Mouse (Mus musculus): Measurements from ENCODE around the gene Xrcc4. TPM values are rescaled to one million over a fixed set of nuclear protein-coding genes. Genes with fewer than 3 reads are reported as not detected.

Xrcc4 gene
- polyA plus RNA-seq, 1 experiment from 2014 or later: 16.9 TPM

GRCm38 (mm10) chr13:89854139-89854538 lies 235.3 kb downstream of the Xrcc4 start:
- no peaks in the 10 kb centered on the region for H3K27me3 ChIP-seq
- no peak overlapping the region for H3K4me3 ChIP-seq
- no peak overlapping the region for H3K9ac ChIP-seq (replicated peaks)
- no peak for ATAC-seq (replicated peaks)
- H3K4me2 ChIP-seq (replicated peaks): no peak overlapping the region
- no peaks in the 10 kb centered on the region for H3K4me1 ChIP-seq
- no peak overlapping the region for H3K27ac ChIP-seq (replicated peaks)
- no peaks in the 10 kb centered on the region for H3K9me3 ChIP-seq
- H3K36me3 ChIP-seq: no peaks in the 10 kb centered on the region
- 87% methylated on average over 5 of the region's 5 CpGs for WGBS

GRCm38 (mm10) chr13:89850746-89851145 lies 238.7 kb downstream of the Xrcc4 start:
- Histone ChIP-seq H3K4me1 (no peaks in the 10 kb centered on the region), H3K4me3 (no peak overlapping the region), H3K4me2 (replicated peaks) (no peak overlapping the region), H3K9ac (replicated peaks) (no peak overlapping the region), H3K27ac (replicated peaks) (no peak overlapping the region), H3K27me3 (no peaks in the 10 kb centered on the region), H3K9me3 (no peaks in the 10 kb centered on the region), H3K36me3 (no peaks in the 10 kb centered on the region)
- ATAC-seq (replicated peaks): no peak
- WGBS: 92% methylated on average over 2 of the region's 2 CpGs

GRCm38 (mm10) chr13:89849955-89850354 lies 239.5 kb downstream of the Xrcc4 start:
- Histone ChIP-seq H3K4me3 (no peak overlapping the region), H3K36me3 (no peaks in the 10 kb centered on the region), H3K4me1 (no peaks in the 10 kb centered on the region), H3K9ac (replicated peaks) (no peak overlapping the region), H3K9me3 (no peaks in the 10 kb centered on the region), H3K4me2 (replicated peaks) (no peak overlapping the region), H3K27ac (replicated peaks) (no peak overlapping the region), H3K27me3 (no peaks in the 10 kb centered on the region)
- WGBS: 90% methylated on average over 1 of the region's 1 CpGs
- ATAC-seq (replicated peaks): no peak

- Histone ChIP-seq H3K4me1 (no peaks in the 10 kb centered on the region), H3K9ac (replicated peaks) (no peak overlapping the region), H3K9me3 (no peaks in the 10 kb centered on the region), H3K27me3 (no peaks in the 10 kb centered on the region), H3K36me3 (no peaks in the 10 kb centered on the region), H3K4me3 (no peak overlapping the region), H3K27ac (replicated peaks) (no peak overlapping the region), H3K4me2 (replicated peaks) (no peak overlapping the region)
- ATAC-seq (replicated peaks): no peak
- WGBS: 93% methylated on average over 3 of the region's 3 CpGs
Measured at GRCm38 (mm10) chr13:89838635-89839034, 250.8 kb downstream of the Xrcc4 start.

- no peak overlapping the region for H3K4me3 ChIP-seq
- H3K4me2 ChIP-seq (replicated peaks): no peak overlapping the region
- no peak overlapping the region for H3K9ac ChIP-seq (replicated peaks)
- H3K27me3 ChIP-seq: no peaks in the 10 kb centered on the region
- no peak for ATAC-seq (replicated peaks)
- H3K9me3 ChIP-seq: no peaks in the 10 kb centered on the region
- no peaks in the 10 kb centered on the region for H3K4me1 ChIP-seq
- H3K27ac ChIP-seq (replicated peaks): no peak overlapping the region
- H3K36me3 ChIP-seq: no peaks in the 10 kb centered on the region
- WGBS: 58% methylated on average over 3 of the region's 3 CpGs
Measured at GRCm38 (mm10) chr13:89834485-89834884, 254.9 kb downstream of the Xrcc4 start.

GRCm38 (mm10) chr13:89833053-89833670 lies 256.2 kb downstream of the Xrcc4 start:
- Histone ChIP-seq H3K9me3 (no peaks in the 10 kb centered on the region), H3K4me1 (no peaks in the 10 kb centered on the region), H3K9ac (replicated peaks) (no peak overlapping the region), H3K4me2 (replicated peaks) (no peak overlapping the region), H3K27ac (replicated peaks) (no peak overlapping the region), H3K36me3 (no peaks in the 10 kb centered on the region), H3K27me3 (no peaks in the 10 kb centered on the region), H3K4me3 (no peak overlapping the region)
- no peak for ATAC-seq (replicated peaks)
- 69% methylated on average over 2 of the region's 2 CpGs for WGBS

- H3K27ac ChIP-seq (replicated peaks): no peak overlapping the region
- no peak overlapping the region for H3K9ac ChIP-seq (replicated peaks)
- H3K27me3 ChIP-seq: no peaks in the 10 kb centered on the region
- H3K4me3 ChIP-seq: no peak overlapping the region
- no peak for ATAC-seq (replicated peaks)
- WGBS: 13% methylated on average over 3 of the region's 3 CpGs
- no peaks in the 10 kb centered on the region for H3K4me1 ChIP-seq
- no peaks in the 10 kb centered on the region for H3K36me3 ChIP-seq
- no peaks in the 10 kb centered on the region for H3K9me3 ChIP-seq
- H3K4me2 ChIP-seq (replicated peaks): no peak overlapping the region
Measured at GRCm38 (mm10) chr13:89828429-89828970, 260.9 kb downstream of the Xrcc4 start.

GRCm38 (mm10) chr13:89827838-89828237 lies 261.6 kb downstream of the Xrcc4 start:
- Histone ChIP-seq H3K4me1 (no peaks in the 10 kb centered on the region), H3K9ac (replicated peaks) (no peak overlapping the region), H3K4me3 (no peak overlapping the region), H3K27me3 (no peaks in the 10 kb centered on the region), H3K36me3 (no peaks in the 10 kb centered on the region), H3K4me2 (replicated peaks) (no peak overlapping the region), H3K9me3 (no peaks in the 10 kb centered on the region), H3K27ac (replicated peaks) (no peak overlapping the region)
- WGBS: 85% methylated on average over 2 of the region's 2 CpGs
- ATAC-seq (replicated peaks): no peak

GRCm38 (mm10) chr13:89814543-89814942 lies 274.9 kb downstream of the Xrcc4 start:
- no peak overlapping the region for H3K4me3 ChIP-seq
- 22% methylated on average over 2 of the region's 2 CpGs for WGBS
- no peaks in the 10 kb centered on the region for H3K9me3 ChIP-seq
- H3K4me1 ChIP-seq: no peaks in the 10 kb centered on the region
- H3K4me2 ChIP-seq (replicated peaks): no peak overlapping the region
- no peak overlapping the region for H3K9ac ChIP-seq (replicated peaks)
- no peaks in the 10 kb centered on the region for H3K27me3 ChIP-seq
- H3K27ac ChIP-seq (replicated peaks): no peak overlapping the region
- no peaks in the 10 kb centered on the region for H3K36me3 ChIP-seq
- ATAC-seq (replicated peaks): no peak

GRCm38 (mm10) chr13:89812169-89812568 lies 277.2 kb downstream of the Xrcc4 start:
- H3K36me3 ChIP-seq: no peaks in the 10 kb centered on the region
- no peak overlapping the region for H3K9ac ChIP-seq (replicated peaks)
- no peaks in the 10 kb centered on the region for H3K27me3 ChIP-seq
- no peaks in the 10 kb centered on the region for H3K9me3 ChIP-seq
- ATAC-seq (replicated peaks): no peak
- H3K4me3 ChIP-seq: no peak overlapping the region
- no peak overlapping the region for H3K4me2 ChIP-seq (replicated peaks)
- no peaks in the 10 kb centered on the region for H3K4me1 ChIP-seq
- H3K27ac ChIP-seq (replicated peaks): no peak overlapping the region
- 95% methylated on average over 2 of the region's 2 CpGs for WGBS

GRCm38 (mm10) chr13:89809024-89809423 lies 280.4 kb downstream of the Xrcc4 start:
- H3K4me2 ChIP-seq (replicated peaks): no peak overlapping the region
- no peaks in the 10 kb centered on the region for H3K27me3 ChIP-seq
- no peaks in the 10 kb centered on the region for H3K9me3 ChIP-seq
- H3K36me3 ChIP-seq: no peaks in the 10 kb centered on the region
- H3K27ac ChIP-seq (replicated peaks): no peak overlapping the region
- H3K4me3 ChIP-seq: no peak overlapping the region
- no peak overlapping the region for H3K9ac ChIP-seq (replicated peaks)
- no peaks in the 10 kb centered on the region for H3K4me1 ChIP-seq
- ATAC-seq (replicated peaks): no peak

GRCm38 (mm10) chr13:89801901-89802300 lies 287.5 kb downstream of the Xrcc4 start:
- H3K4me3 ChIP-seq: no peak overlapping the region
- H3K9ac ChIP-seq (replicated peaks): no peak overlapping the region
- H3K36me3 ChIP-seq: no peaks in the 10 kb centered on the region
- H3K27me3 ChIP-seq: no peaks in the 10 kb centered on the region
- ATAC-seq (replicated peaks): no peak
- peaks cover 8% of the 10 kb centered on the region; the same call in 1 of the 2 replicates for H3K4me1 ChIP-seq
- no peak overlapping the region for H3K4me2 ChIP-seq (replicated peaks)
- H3K27ac ChIP-seq (replicated peaks): no peak overlapping the region
- H3K9me3 ChIP-seq: no peaks in the 10 kb centered on the region
- 86% methylated on average over 2 of the region's 2 CpGs for WGBS

GRCm38 (mm10) chr13:89797721-89798120 lies 291.7 kb downstream of the Xrcc4 start:
- no peak overlapping the region for H3K4me2 ChIP-seq (replicated peaks)
- H3K4me1 ChIP-seq: peaks cover 8% of the 10 kb centered on the region; the same call in 1 of the 2 replicates
- ATAC-seq (replicated peaks): peak; percentile 99
- no peak overlapping the region for H3K27ac ChIP-seq (replicated peaks)
- no peaks in the 10 kb centered on the region for H3K36me3 ChIP-seq
- H3K9ac ChIP-seq (replicated peaks): no peak overlapping the region
- H3K27me3 ChIP-seq: no peaks in the 10 kb centered on the region
- 7% methylated on average over 3 of the region's 3 CpGs for WGBS
- no peaks in the 10 kb centered on the region for H3K9me3 ChIP-seq
- H3K4me3 ChIP-seq: no peak overlapping the region

Data from forebrain, embryonic 15.5 days (tissue).